Mouse (Mus musculus): ENCODE results near the gene Vash2. TPM values are rescaled to one million over a fixed set of nuclear protein-coding genes. Genes with fewer than 3 reads are reported as not detected.

The Vash2 gene
- polyA plus RNA-seq, 1 experiment from 2014 or later = 45.1 TPM

DNA sequence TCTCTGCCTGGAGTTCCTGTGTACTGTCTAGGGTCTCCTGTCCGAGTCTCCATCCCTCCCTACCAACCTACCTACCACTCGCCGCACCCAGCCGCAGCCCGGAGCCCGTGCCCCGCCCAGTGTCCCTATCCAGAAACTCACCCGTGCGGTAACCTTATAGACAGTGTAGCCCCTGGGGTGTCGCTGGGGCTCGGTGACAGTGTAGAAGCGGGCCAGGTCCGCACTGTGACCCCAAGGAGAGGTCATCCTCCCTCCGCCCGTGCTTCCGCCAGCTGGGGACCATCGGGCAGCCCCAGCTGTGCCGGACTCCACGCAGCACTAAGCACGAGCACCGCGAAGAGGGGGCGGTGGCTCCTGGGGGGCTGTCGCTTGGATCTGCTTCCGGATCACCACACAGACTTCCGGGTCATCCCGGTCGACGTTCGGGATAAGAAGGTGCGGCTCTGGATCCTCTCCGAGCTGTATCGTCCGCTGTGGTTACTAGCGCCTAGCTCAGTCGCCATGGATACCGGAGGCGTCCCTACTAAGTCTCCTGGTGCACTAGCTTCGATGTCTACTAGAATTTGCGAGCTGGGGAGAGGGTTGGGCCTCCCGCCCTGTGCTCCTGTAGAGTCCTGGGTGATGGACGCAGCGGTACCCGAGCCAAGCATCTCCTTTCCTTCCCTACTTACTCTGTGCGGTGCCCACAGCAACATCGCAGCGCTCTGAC, 67.5 kb downstream of the Vash2 start, which contains the start of gene Rps6kc1:
TSS of gene Rps6kc1 (minus strand) at position 356 of the 709 bp plus-strand sequence.
- H3K27ac ChIP-seq = 0 out of 2 replicates have a peak within 1 kb of the TSS, but pooled peaks have one; percentile 34

DNA sequence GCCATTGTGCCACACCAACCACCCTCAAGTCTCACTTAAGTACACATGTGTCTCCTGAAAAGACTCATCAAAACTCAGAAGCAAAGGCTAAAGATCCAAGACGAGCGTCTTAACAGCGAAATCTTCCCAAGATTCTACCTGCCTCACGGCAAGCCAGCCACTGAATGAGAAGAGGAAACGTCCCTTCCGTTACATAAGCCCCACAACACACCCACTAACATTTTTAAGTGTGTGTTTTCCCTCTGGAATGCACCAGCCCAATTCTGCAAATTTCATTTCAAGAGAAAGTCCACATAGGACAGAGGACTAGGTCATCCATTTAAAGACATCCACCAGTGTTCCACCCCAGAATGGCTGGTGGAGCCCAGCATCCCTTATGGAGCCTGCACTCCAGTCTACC, 68.3 kb downstream of the Vash2 start:
- peak overlapping the region; percentile 84 for H3K4me3 ChIP-seq
- no peaks in the 10 kb centered on the region for H3K27me3 ChIP-seq
- 0 out of 2 replicates have a peak, but pooled peaks cover 2% of the 10 kb centered on the region for H3K36me3 ChIP-seq
- peak overlapping the region; percentile 79 for H3K4me2 ChIP-seq
- H3K4me1 ChIP-seq = peaks cover 17% of the 10 kb centered on the region
- H3K9me3 ChIP-seq = no peaks in the 10 kb centered on the region
- H3K27ac ChIP-seq = no peak overlapping the region
- ATAC-seq (ENCODE audit: insufficient number of reproducible peaks, low FRiP score, low TSS enrichment, low read depth) = 0 out of 2 replicates have a peak, but pooled peaks have one; percentile 16
- 74% methylated on average over 6 of the region's 6 CpGs for WGBS
- peak overlapping the region; percentile 87; the same call in 1 of the 2 replicates for H3K9ac ChIP-seq

More for the DNA sequence above, 67.5 kb downstream of the Vash2 start, which contains the start of gene Rps6kc1:
- Histone ChIP-seq H3K9me3 (no peaks in the 10 kb centered on the region), H3K9ac (peak within 1 kb of the TSS; percentile 87), H3K36me3 (0 out of 2 replicates have a peak, but pooled peaks cover 2% of the 10 kb centered on the region), H3K4me3 (peak within 1 kb of the TSS; percentile 84), H3K4me1 (peaks cover 17% of the 10 kb centered on the region), H3K4me2 (peak within 1 kb of the TSS; percentile 79), H3K27me3 (no peaks in the 10 kb centered on the region)
- under 1% methylated on average over 47 of the region's 47 CpGs for WGBS
- peak; percentile 73 for ATAC-seq (ENCODE audit: insufficient number of reproducible peaks, low FRiP score, low TSS enrichment, low read depth)

GRCm38 (mm10) chr1:190904714-190905113, 74.4 kb downstream of the Vash2 start:
- Histone ChIP-seq H3K27ac (no peak overlapping the region), H3K4me2 (no peak overlapping the region), H3K27me3 (no peaks in the 10 kb centered on the region), H3K36me3 (peaks cover 24% of the 10 kb centered on the region), H3K4me1 (peaks cover 6% of the 10 kb centered on the region; the same call in 1 of the 2 replicates), H3K9ac (no peak overlapping the region), H3K4me3 (no peak overlapping the region), H3K9me3 (no peaks in the 10 kb centered on the region)
- no peak for ATAC-seq (ENCODE audit: insufficient number of reproducible peaks, low FRiP score, low TSS enrichment, low read depth)
- WGBS = 91% methylated on average over 16 of the region's 16 CpGs

DNA sequence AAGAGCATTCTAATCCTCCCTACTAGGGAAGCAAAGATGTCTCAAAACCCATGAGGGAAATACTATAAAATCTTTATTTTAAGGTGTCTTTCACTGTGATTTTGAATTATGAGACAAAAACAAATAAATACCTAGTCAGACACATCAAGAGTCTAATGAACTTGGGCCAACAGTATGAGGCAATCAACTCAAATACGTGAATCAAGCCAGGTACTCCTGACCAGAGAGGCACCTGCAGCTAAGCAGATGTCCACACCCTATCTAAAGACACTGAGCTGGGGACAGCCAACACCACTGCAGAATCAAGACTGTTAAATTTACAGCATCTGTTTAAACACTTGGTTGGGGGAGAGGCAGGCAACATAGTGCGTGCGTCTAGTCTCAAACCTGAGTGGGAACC, 75.0 kb downstream of the Vash2 start:
- Histone ChIP-seq H3K36me3 (peaks cover 23% of the 10 kb centered on the region), H3K4me2 (no peak overlapping the region), H3K9me3 (no peaks in the 10 kb centered on the region), H3K4me1 (peaks cover 6% of the 10 kb centered on the region), H3K27ac (no peak overlapping the region), H3K4me3 (no peak overlapping the region), H3K9ac (no peak overlapping the region), H3K27me3 (no peaks in the 10 kb centered on the region)
- no peak for ATAC-seq (ENCODE audit: insufficient number of reproducible peaks, low FRiP score, low TSS enrichment, low read depth)
- 91% methylated on average over 3 of the region's 3 CpGs for WGBS

- Histone ChIP-seq H3K4me1 (peaks cover 13% of the 10 kb centered on the region), H3K4me3 (no peak overlapping the region), H3K36me3 (peaks cover 34% of the 10 kb centered on the region), H3K27ac (peak overlapping the region; percentile 47; the same call in 1 of the 2 replicates), H3K4me2 (no peak overlapping the region), H3K9me3 (no peaks in the 10 kb centered on the region), H3K27me3 (no peaks in the 10 kb centered on the region), H3K9ac (no peak overlapping the region)
- 64% methylated on average over 2 of the region's 2 CpGs for WGBS
- ATAC-seq (ENCODE audit: insufficient number of reproducible peaks, low FRiP score, low TSS enrichment, low read depth) = no peak
Observed at GRCm38 (mm10) chr1:190901082-190901481, 78.0 kb downstream of the Vash2 start.

GRCm38 (mm10) chr1:190898899-190899575, 80.1 kb downstream of the Vash2 start:
- Histone ChIP-seq H3K4me3 (no peak overlapping the region), H3K27me3 (no peaks in the 10 kb centered on the region), H3K4me1 (peaks cover 13% of the 10 kb centered on the region), H3K9ac (no peak overlapping the region), H3K36me3 (peaks cover 37% of the 10 kb centered on the region), H3K27ac (no peak overlapping the region; the same call in 1 of the 2 replicates), H3K4me2 (no peak overlapping the region), H3K9me3 (no peaks in the 10 kb centered on the region)
- ATAC-seq (ENCODE audit: insufficient number of reproducible peaks, low FRiP score, low TSS enrichment, low read depth) = 0 out of 2 replicates have a peak, but pooled peaks have one; percentile 52
- 58% methylated on average over 9 of the region's 9 CpGs for WGBS

- H3K9ac ChIP-seq = no peak overlapping the region
- 84% methylated on average over 3 of the region's 3 CpGs for WGBS
- peaks cover 32% of the 10 kb centered on the region for H3K36me3 ChIP-seq
- H3K9me3 ChIP-seq = no peaks in the 10 kb centered on the region
- H3K4me2 ChIP-seq = no peak overlapping the region
- peaks cover 13% of the 10 kb centered on the region for H3K4me1 ChIP-seq
- no peak overlapping the region for H3K27ac ChIP-seq
- no peaks in the 10 kb centered on the region for H3K27me3 ChIP-seq
- ATAC-seq (ENCODE audit: insufficient number of reproducible peaks, low FRiP score, low TSS enrichment, low read depth) = no peak
- no peak overlapping the region for H3K4me3 ChIP-seq
Observed at GRCm38 (mm10) chr1:190898186-190898585, 80.9 kb downstream of the Vash2 start.

Other genes with a start within 250 kb of the Vash2 start
- gene Rps6kc1, start 67.5 kb downstream of the Vash2 start, polyA plus RNA-seq (2015; fragmentation: Nextera tagmentation; extraction: Ambion mirVana) = 14.8 and 16.1 TPM in 2 replicates
- gene Angel2, start 54.2 kb downstream of the Vash2 start, polyA plus RNA-seq (2015; fragmentation: Nextera tagmentation; extraction: Ambion mirVana) = 40.3 and 42.5 TPM in 2 replicates
- 4.0 and 5.2 TPM in 2 replicates for gene Flvcr1, start 46.9 kb upstream of the Vash2 start, polyA plus RNA-seq (2015; fragmentation: Nextera tagmentation; extraction: Ambion mirVana)
- gene Spata45, start 57.3 kb upstream of the Vash2 start, polyA plus RNA-seq (2015; fragmentation: Nextera tagmentation; extraction: Ambion mirVana) = not detected in 2 replicates
- 12.6 and 14.2 TPM in 2 replicates for gene Tatdn3, start 83.6 kb upstream of the Vash2 start, polyA plus RNA-seq (2015; fragmentation: Nextera tagmentation; extraction: Ambion mirVana)
- 16.8 and 19.4 TPM in 2 replicates for gene Nsl1, start 83.7 kb upstream of the Vash2 start, polyA plus RNA-seq (2015; fragmentation: Nextera tagmentation; extraction: Ambion mirVana)
- gene Batf3, start 118.6 kb upstream of the Vash2 start, polyA plus RNA-seq (2015; fragmentation: Nextera tagmentation; extraction: Ambion mirVana) = 9.8 and 12.8 TPM in 2 replicates
- gene Fam71a, start 185.5 kb upstream of the Vash2 start, polyA plus RNA-seq (2015; fragmentation: Nextera tagmentation; extraction: Ambion mirVana) = not detected in 2 replicates
- 8.2 and 11.4 TPM in 2 replicates for gene Atf3, start 238.7 kb upstream of the Vash2 start, polyA plus RNA-seq (2015; fragmentation: Nextera tagmentation; extraction: Ambion mirVana)

Data from limb, embryonic 15.5 days (tissue).